Mouse (Mus musculus): ENCODE data around the gene Sh2d4b.

The Sh2d4b gene

GRCm38 (mm10) chr14:40908763-40909162 is 15.7 kb upstream of the Sh2d4b start:
- in situ Hi-C loops (cut with MboI, MseI) = no loop called here

- in situ Hi-C loops (cut with MboI, MseI) = no loop called here
These were observed 13.7 kb upstream of the Sh2d4b start for GRCm38 (mm10) chr14:40906770-40907169.

GRCm38 (mm10) chr14:40905813-40906212 is 12.7 kb upstream of the Sh2d4b start:
- in situ Hi-C loops (cut with MboI, MseI) = no loop called here

GRCm38 (mm10) chr14:40902307-40903055 is 9.4 kb upstream of the Sh2d4b start:
- in situ Hi-C loops (cut with MboI, MseI) = no loop called here

GRCm38 (mm10) chr14:40900267-40900666 is 7.2 kb upstream of the Sh2d4b start:
- in situ Hi-C loops (cut with MboI, MseI) = no loop called here

GRCm38 (mm10) chr14:40897916-40898315 is 4.8 kb upstream of the Sh2d4b start:
- in situ Hi-C loops (cut with MboI, MseI) = no loop called here

GRCm38 (mm10) chr14:40895681-40896080 is 2.6 kb upstream of the Sh2d4b start:
- in situ Hi-C loops (cut with MboI, MseI) = no loop called here

GRCm38 (mm10) chr14:40894576-40895247 is 1.6 kb upstream of the Sh2d4b start:
- in situ Hi-C loops (cut with MboI, MseI) = no loop called here

GRCm38 (mm10) chr14:40893884-40894283 is 818 bp upstream of the Sh2d4b start:
- in situ Hi-C loops (cut with MboI, MseI) = no loop called here

- in situ Hi-C loops (cut with MboI, MseI) = no loop called here
These were observed 690 bp downstream of the Sh2d4b start for GRCm38 (mm10) chr14:40892326-40892825.

- in situ Hi-C loops (cut with MboI, MseI) = no loop called here
These were observed 1.6 kb downstream of the Sh2d4b start for GRCm38 (mm10) chr14:40891506-40891905.

GRCm38 (mm10) chr14:40889704-40890103 is 3.4 kb downstream of the Sh2d4b start:
- in situ Hi-C loops (cut with MboI, MseI) = no loop called here

GRCm38 (mm10) chr14:40889181-40889580 is 3.9 kb downstream of the Sh2d4b start:
- in situ Hi-C loops (cut with MboI, MseI) = no loop called here

GRCm38 (mm10) chr14:40886428-40887202 is 6.5 kb downstream of the Sh2d4b start:
- in situ Hi-C loops (cut with MboI, MseI) = no loop called here

GRCm38 (mm10) chr14:40885752-40886151 is 7.3 kb downstream of the Sh2d4b start:
- in situ Hi-C loops (cut with MboI, MseI) = no loop called here

- in situ Hi-C loops (cut with MboI, MseI) = no loop called here
These were observed 7.8 kb downstream of the Sh2d4b start for GRCm38 (mm10) chr14:40885225-40885624.

- in situ Hi-C loops (cut with MboI, MseI) = no loop called here
These were observed 18.5 kb downstream of the Sh2d4b start for GRCm38 (mm10) chr14:40874565-40874964.

- in situ Hi-C loops (cut with MboI, MseI) = no loop called here
These were observed 19.1 kb downstream of the Sh2d4b start for GRCm38 (mm10) chr14:40873961-40874360.

- in situ Hi-C loops (cut with MboI, MseI) = no loop called here
These were observed 22.5 kb downstream of the Sh2d4b start for GRCm38 (mm10) chr14:40870598-40870997.

GRCm38 (mm10) chr14:40864811-40865514 is 28.1 kb downstream of the Sh2d4b start:
- in situ Hi-C loops (cut with MboI, MseI) = no loop called here

- in situ Hi-C loops (cut with MboI, MseI) = no loop called here
These were observed 29.4 kb downstream of the Sh2d4b start for GRCm38 (mm10) chr14:40863659-40864058.

GRCm38 (mm10) chr14:40863022-40863421 is 30.0 kb downstream of the Sh2d4b start:
- in situ Hi-C loops (cut with MboI, MseI) = no loop called here

Measured in T-helper 1 cell (primary cell).